Mouse (Mus musculus) cerebellum, adult (tissue): ENCODE results near the gene Cldn11.

Experiments used
- ATAC-seq: cut with Nextera tagmentation; 2 replicates; pipeline ENCODE4 v1.9.2; 2017; ENCODE audit warnings: mild to moderate bottlenecking, moderate library complexity, mixed read lengths; ENCODE audit not compliant: insufficient number of reproducible peaks, low FRiP score, low TSS enrichment

Cldn11 gene

GRCm38 (mm10) chr3:31157776-31158175 is 8.1 kb downstream of the Cldn11 start:
- no peak for ATAC-seq

- no peak for ATAC-seq
Observed at GRCm38 (mm10) chr3:31160046-31160445, 10.3 kb downstream of the Cldn11 start.

GRCm38 (mm10) chr3:31161336-31161735 is 11.6 kb downstream of the Cldn11 start:
- ATAC-seq = no peak

- no peak for ATAC-seq
Observed at GRCm38 (mm10) chr3:31162860-31163259, 13.1 kb downstream of the Cldn11 start.

- no peak for ATAC-seq
Observed at GRCm38 (mm10) chr3:31165803-31166202, 16.1 kb downstream of the Cldn11 start.

GRCm38 (mm10) chr3:31166365-31166871 is 16.7 kb downstream of the Cldn11 start:
- ATAC-seq = no peak

GRCm38 (mm10) chr3:31190342-31190741 is 40.6 kb downstream of the Cldn11 start:
- ATAC-seq = no peak

GRCm38 (mm10) chr3:31191402-31191801 is 41.7 kb downstream of the Cldn11 start:
- no peak for ATAC-seq

GRCm38 (mm10) chr3:31199162-31199877 is 49.6 kb downstream of the Cldn11 start:
- no peak for ATAC-seq

- ATAC-seq = no peak
Observed at GRCm38 (mm10) chr3:31203947-31204346, 54.2 kb downstream of the Cldn11 start.

GRCm38 (mm10) chr3:31205167-31205566 is 55.4 kb downstream of the Cldn11 start:
- ATAC-seq = no peak

- ATAC-seq = no peak
Observed at GRCm38 (mm10) chr3:31208046-31208445, 58.3 kb downstream of the Cldn11 start.

GRCm38 (mm10) chr3:31208458-31208994 is 58.8 kb downstream of the Cldn11 start:
- no peak for ATAC-seq

- ATAC-seq = no peak
Observed at GRCm38 (mm10) chr3:31209001-31209400, 59.3 kb downstream of the Cldn11 start.

- no peak for ATAC-seq
Observed at GRCm38 (mm10) chr3:31212205-31213038, 62.7 kb downstream of the Cldn11 start.

- peak; percentile 94 for ATAC-seq
Observed at GRCm38 (mm10) chr3:31213802-31214201, 64.1 kb downstream of the Cldn11 start.
